Mouse (Mus musculus): ENCODE measurements at regions not wholly inside any gene's neighbourhood (a gene's known extent, or its start where the extent isn't known, plus 50 kb on each side); places are given as distances from the start of the nearest gene placed in this dataset.

GRCm38 (mm10) chr4:8291528-8292492 is 53.0 kb upstream of the Car8 start:
- H3K27ac ChIP-seq (ENCODE audit: low read depth), result no peak overlapping the region
- DNase-seq (ENCODE audit: low spot score) (no peak), ATAC-seq (ENCODE audit: insufficient read depth, low read depth) (no peak)
- no peaks in the 10 kb centered on the region for H3K9me3 ChIP-seq (replicated peaks; ENCODE audit: control insufficient read depth, low read length)
- no peaks in the 10 kb centered on the region for H3K36me3 ChIP-seq (replicated peaks; ENCODE audit: control insufficient read depth, insufficient read depth, low read length)
- no peak overlapping the region for H3K9ac ChIP-seq (replicated peaks; ENCODE audit: low read depth, low read length)
- 63% methylated on average over 11 of the region's 11 CpGs for WGBS
- H3K27me3 ChIP-seq (ENCODE audit: control insufficient read depth, insufficient read depth, low read length), result no peaks in the 10 kb centered on the region
- TF ChIP-seq CTCF (IDR thresholded peaks at IDR 0.05; ENCODE audit: low read depth) (no peak), EP300 (IDR thresholded peaks at IDR 0.05; ENCODE audit: low read depth) (no peak)
- no peak overlapping the region for H3K4me3 ChIP-seq (ENCODE audit: low read depth, low read length)
- H3K4me1 ChIP-seq (ENCODE audit: control insufficient read depth, insufficient read depth), result no peaks in the 10 kb centered on the region
- H3K4me2 ChIP-seq (ENCODE audit: low read depth, low read length), result no peak overlapping the region

GRCm38 (mm10) chr4:8289901-8290300 is 51.1 kb upstream of the Car8 start:
- 71% methylated on average over 5 of the region's 5 CpGs for WGBS
- no peak for TF ChIP-seq CTCF (IDR thresholded peaks at IDR 0.05; ENCODE audit: low read depth)
- TF ChIP-seq EP300 (IDR thresholded peaks at IDR 0.05; ENCODE audit: low read depth), result no peak
- H3K27me3 ChIP-seq (ENCODE audit: control insufficient read depth, insufficient read depth, low read length), result no peaks in the 10 kb centered on the region
- H3K9me3 ChIP-seq (replicated peaks; ENCODE audit: control insufficient read depth, low read length), result no peaks in the 10 kb centered on the region
- H3K4me1 ChIP-seq (ENCODE audit: control insufficient read depth, insufficient read depth), result no peaks in the 10 kb centered on the region
- DNase-seq (ENCODE audit: low spot score) (no peak), ATAC-seq (ENCODE audit: insufficient read depth, low read depth) (no peak)
- H3K9ac ChIP-seq (replicated peaks; ENCODE audit: low read depth, low read length), result no peak overlapping the region
- no peaks in the 10 kb centered on the region for H3K36me3 ChIP-seq (replicated peaks; ENCODE audit: control insufficient read depth, insufficient read depth, low read length)
- no peak overlapping the region for H3K27ac ChIP-seq (ENCODE audit: low read depth)
- H3K4me2 ChIP-seq (ENCODE audit: low read depth, low read length), result no peak overlapping the region
- H3K4me3 ChIP-seq (ENCODE audit: low read depth, low read length), result no peak overlapping the region
